Mouse (Mus musculus) adrenal gland, adult 8-10 months (tissue): ENCODE results near the gene Il13. TPM values are rescaled to one million over a fixed set of nuclear protein-coding genes. Genes with fewer than 3 reads are reported as not detected.
A peak's percentile ranks its signal among the peaks of the same experiment; 100 is the strongest.

Experiments
- DNase-seq: peaks from one replicate; pipeline ENCODE4 v3.0.0; 2022
- total RNA-seq, 4 experiments: library from RNA; stranded (reverse); gene quantifications; 2 replicates each; pipeline ENCODE4 v1.2.4; 2022

Il13 gene
- total RNA-seq, 4 experiments from 2014 or later = not detected

DNA sequence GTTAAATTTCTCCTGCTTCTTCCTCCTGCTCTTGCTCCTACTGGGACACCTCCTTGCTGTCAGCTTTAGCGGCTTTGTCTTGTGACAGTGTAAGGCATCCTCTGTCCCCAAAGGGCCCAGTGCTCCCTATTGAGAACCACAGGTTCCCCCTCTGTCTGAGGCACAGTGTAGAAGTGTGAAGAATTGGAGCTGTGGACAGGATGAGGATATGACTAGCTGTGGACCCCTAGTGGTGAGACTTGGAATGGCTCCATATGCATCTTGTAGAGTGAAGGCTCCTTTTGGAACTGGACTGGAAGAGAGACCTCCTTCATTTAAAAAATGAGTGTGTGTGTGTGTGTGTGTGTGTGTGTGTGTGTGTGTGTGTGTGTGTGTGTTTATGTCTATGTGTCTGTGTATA is 6.6 kb downstream of the Il13 start:
- DNase-seq = peak; percentile 32

DNA sequence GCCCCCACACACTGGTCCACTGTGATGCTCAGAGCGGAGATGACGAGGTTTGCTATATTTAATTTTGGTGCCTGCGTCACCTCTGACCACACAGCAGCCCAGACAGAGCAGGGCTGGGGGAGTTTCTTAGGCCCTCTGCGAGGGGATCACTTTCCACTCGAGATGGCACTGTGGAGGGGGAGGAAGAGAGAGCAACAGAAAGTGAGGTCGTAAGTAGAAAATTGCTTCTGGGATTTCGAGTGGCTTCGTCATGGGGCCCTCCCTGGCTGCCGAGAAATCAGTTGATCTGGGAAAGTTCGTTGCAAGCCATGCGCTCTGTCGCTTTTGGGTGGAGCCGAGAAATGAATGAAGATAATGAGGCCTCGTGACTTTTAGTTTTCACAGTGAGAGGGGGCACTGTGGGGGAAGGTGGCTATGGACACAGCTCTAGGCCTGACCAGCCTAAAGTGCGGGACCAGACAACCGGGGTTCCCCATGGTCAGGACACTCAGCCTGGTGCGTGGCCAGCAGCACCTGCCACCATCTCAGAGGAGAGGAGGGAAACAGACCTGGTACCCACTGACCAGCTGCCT is 7.6 kb downstream of the Il13 start:
- DNase-seq = no peak

DNA sequence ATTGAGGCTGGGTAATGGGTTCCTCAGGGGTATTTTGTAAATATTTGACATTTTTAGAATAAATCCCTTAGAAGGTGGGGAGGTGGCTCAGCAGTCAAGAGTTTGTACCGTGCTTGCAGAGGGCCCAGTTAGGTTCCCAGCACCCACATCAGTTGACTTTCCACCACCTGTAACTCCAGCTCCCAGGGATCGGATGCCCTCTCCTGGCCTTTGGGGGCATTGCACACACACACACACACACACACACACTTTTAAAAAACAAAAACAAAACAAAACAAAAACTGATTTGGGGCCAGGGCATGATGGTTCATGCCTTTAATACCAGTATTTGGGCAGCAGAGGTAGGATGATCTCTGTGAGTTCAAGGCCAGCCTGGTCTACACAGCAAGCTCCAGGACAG is 10.4 kb downstream of the Il13 start:
- no peak for DNase-seq

DNA sequence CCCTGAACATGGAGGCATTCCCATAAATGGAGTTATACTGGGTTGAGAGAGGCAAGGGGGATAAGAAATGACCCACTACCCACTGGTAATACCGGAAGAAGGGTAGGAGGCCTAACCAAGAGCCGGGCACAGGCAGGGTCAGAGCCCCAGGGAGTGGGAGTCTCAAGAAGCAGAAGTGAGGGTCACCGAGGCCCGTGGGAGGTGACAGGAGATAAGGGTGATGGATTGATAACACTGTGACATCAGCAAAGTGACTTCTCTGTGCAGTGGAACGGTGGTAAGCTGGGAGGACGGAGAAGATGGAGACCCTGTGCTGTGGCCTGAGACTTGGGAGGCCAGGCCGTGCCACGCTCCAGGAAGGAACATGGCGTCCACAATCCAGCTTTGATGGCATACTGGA is 10.9 kb downstream of the Il13 start:
- no peak for DNase-seq

DNA sequence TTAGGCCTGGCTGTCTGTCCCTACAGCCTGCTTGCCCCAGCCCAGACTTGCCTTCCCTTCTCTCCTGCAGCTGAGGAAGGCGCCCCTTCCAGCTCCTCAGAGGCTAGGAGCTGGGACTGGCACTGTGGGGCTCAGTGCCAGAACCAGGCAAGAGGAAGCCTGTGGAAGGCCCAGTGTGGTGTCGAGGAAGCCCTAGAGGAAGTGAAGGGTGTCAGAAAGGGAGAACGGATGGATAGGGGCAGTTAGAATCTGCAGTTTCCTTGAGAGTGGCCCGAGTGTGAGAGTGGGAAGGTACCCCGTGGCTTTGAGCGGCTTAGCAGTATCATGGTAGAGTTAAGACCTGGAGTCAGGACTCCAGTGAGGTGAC is 12.1 kb downstream of the Il13 start:
- DNase-seq = no peak

DNA sequence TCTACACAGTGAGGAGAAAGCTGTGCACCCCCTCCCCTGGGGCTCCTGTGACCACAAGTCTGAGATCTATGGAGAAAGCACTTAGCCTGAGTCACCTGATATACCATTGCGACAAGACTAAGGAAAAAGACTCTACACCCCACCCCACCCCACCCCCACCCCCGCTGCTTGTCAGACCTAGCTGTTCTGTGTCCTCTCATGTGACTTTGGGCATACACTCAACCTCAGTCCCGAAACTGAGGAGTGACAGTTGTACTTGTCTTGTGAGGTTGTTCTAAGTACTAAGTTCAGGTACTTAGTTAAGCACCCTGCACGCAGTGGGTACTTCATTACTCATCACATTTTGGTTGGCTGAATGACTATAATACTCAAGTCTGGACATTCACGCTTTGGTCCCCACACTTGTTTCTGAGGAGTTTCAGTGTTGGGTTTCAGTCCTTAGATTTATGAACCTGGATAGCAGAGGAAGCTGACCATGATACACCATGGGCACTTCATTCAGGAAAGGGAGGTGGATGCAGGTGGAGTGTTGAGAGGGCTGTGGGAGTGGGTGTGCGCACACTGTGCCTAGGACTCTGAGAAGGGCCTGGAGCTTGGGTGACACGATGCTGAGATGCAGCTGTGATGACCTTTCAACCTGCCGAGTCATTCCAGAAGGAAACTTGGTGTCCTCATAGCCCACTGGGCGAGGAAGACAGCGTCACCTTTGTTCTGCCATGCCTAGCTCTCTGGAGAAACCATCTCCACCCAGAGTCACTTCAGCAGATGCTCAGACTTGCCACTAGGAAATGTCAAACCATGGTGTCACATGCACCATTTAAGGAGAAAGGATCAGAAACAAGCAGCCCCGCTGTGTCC is 12.7 kb downstream of the Il13 start:
- DNase-seq = no peak

DNA sequence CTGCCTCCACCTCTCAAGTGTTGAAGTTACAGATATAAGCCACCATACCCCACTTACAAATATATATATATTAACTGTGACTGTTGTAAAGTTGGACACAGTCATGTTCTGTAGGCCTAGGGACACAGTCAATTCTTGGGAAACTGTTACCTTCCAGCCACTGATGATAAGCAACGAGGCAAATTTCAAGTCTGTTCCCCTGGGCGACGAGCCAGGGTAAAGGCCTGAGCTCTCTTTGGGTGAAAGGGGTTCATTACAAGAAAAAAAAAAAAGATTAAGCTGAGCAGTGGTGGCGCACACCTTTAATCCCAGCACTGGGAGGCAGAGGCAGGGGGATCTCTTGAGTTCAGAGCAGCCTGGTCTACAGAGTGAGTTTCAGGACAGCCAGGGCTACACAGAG is 14.4 kb downstream of the Il13 start:
- DNase-seq = no peak

DNA sequence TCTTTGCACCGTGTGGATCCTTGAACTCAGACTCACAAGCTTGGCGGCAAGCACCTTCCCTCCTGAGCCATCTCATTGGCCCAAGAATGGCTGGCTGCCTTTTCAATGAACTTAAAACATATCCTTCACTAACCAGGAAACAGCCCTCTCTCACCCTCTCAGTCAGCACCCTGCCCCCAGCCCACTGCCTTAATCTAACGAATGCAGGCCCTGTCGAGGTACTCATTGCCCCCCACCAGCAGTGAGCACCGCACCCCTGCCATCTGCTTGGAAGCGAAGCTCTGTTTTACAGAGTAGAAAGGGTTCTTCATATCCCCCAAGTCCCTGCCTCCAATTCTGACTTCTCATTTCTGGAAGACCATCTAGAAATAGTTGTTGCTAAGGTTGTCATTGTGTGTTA is 15.1 kb downstream of the Il13 start:
- DNase-seq = no peak

DNA sequence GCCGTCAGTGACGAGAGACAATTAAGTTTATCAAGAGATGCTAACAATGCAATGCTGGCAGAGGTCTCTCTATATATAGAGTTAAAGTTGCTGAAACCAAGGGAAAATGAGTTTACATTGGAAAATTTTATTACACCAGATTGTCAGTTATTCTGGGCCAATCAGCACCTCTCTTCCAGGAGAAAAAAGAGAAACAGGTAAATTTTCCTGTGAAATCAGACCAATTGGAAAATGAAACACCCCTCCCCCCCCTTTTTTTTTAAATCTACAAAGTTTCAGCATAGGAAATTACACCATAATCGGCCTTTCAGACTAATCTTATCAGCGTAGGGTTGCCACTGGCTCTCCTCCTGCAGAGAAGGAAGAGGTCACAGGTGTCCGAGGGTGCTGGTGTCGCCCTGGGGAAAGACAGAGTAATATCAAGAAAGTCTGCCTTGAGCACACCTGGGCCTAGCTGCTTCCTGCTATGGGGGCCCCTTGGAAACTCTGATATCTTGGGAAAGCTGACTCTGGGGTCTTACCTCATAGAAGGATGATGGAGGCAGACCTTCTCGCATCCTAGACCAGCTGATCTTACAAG is 15.8 kb downstream of the Il13 start, which contains the start of gene Il4:
TSS of gene Il4 (minus strand) at position 51 of the 580 bp plus-strand sequence.
- no peak for DNase-seq

DNA sequence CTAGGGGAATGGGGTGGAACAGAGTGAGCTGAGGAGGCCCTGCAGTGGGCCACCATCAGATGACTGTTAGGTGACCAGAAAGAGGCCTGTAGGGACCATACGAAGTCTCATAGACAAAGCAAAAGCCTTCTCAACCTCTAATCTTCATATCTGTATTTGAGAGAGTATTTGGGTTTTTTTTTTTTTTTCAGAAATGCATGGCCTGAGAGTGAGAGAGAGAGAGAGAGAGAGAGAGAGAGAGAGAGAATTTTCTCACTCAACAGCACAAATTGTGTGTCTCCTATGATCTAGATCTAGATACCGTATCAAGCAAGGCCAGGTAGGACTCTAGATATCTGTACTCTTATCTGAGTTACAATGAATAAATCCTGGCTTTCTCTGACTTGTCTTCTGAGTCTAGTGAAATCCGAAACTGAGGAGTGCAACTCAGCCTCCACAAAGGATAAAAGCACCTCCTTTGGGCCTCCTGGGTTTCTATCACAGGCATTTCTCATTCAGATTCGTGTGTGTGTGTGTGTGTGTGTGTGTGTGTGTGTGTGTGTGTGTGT is 16.9 kb downstream of the Il13 start:
- DNase-seq = no peak

DNA sequence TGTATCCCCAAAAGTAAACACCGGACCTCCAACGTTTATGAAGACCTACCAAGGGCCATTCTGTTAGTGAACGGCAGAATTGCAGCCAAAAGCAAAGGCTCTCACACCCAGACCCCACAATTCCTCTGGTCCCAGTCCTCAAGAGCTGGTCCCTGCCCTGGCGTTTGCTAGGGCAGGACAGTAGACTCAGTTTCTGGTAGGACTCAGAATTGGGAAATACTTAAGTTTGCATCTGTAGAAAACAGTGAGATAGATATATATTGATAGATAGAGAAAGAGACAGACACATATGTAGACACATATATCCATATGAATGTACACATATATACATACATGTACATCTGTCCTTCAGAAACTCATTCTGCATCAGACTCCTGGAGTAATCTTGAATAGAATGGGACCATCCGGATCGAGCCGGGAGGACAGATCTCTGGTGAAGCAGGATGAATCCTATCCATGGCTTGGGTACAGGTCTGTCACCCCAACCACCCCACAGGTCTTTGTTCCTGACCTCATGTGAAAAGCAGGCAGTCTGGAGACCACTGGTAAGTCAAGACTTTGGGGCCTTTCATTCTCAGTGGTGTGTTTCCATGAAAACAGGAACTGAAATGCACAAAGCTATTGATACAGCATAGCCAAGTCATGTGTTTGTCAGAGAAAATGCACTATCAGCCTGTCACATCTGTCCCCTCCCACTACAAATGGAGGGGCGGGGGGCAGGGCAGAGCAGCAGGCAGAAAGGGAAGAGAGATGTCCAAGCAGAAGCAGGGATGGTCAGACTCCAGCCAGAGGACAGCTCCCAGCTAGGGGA is 17.5 kb downstream of the Il13 start:
- DNase-seq = no peak

DNA sequence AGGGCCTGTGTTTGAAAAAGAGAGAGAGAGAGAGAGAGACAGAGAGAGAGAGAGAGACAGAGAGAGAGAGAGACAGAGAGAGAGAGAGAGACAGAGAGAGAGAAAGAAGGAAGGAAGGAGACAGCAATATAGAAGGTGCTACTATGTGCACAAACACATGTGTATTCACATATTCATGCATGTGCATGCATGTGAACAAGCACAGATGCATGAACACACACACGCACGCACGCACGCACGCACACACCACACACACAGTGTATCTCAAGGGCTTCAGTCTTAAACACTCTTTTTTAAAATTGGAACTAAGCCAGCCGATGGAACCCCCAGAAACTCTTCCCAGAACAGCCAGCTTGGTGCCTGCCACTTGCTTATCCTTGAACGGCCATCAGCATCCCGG is 18.9 kb downstream of the Il13 start:
- no peak for DNase-seq

DNA sequence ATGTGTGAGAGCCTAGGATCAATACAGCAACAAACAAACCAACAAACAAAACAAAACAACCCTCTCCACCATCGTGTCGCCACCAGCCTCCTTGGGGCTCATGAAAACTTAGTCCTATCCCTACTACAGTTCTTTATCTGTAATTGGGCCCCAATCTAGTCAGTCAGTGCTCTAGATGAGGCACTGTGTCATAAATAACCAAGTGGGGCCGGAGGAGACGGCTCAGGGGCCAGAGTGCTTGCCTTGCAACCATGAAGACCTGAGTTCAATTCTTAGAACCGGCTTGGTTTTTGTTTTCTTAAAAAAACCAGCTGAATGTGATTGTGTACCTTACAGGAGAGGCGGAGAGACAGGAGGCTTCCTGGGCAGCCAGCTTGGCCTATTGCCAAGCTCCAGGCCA is 19.3 kb downstream of the Il13 start:
- no peak for DNase-seq

DNA sequence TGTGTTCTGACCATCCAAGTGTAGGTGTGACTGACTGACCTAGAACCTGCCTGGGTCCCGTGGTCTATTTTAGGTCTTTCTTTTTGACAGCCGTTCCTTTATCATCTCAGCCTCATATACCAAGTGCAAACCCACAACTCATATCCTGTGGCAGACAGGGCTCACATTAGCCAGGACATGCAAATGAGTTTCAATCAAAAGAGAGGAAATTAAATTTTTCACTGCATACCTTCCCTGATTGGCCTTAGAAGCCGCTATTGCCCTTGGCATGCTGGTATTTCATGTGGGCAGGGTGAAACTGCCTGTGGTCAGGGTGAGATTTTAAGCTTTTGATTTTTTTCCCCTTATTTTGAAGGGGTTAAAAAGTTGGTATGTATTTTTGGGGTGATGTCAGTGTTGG is 24.8 kb downstream of the Il13 start:
- no peak for DNase-seq

DNA sequence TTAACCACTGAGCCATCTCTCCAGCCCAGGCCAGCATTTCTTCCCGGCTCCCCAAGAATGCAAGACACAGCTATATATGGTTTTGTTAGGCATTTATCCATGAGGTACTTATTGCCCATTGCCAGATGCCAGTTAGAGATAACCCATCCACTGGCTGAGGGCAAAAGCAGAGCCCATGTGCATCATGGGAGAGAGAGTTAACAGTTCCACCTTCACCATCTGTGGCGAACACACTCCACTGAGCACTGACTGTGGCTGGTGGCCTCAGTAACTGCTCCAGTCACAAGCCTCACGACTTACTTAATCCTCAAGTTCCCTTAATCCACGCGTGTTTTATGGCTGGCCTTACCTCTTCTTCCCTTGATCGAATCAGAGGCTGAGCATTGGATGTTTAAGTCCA is 25.3 kb downstream of the Il13 start:
- DNase-seq = no peak

DNA sequence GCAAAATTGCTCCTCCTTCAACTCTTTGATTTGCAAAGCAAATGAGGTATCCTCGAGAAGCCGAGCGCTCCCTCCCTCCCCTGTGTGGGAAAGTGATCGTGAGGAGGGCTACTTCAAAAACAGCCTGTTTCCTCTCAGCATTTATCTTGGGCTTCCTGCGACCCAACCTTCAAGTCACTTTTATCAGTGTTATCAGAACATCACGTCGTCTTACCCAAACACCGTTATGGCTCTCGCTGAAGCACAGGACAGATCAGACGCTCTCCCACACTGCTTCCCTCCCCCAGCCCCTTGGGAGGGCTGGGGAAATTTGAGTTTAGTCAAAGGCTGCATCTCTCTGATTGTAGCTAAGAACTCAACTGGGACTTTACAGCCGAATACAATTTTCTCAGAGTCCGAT is 28.9 kb downstream of the Il13 start:
- DNase-seq = no peak

DNA sequence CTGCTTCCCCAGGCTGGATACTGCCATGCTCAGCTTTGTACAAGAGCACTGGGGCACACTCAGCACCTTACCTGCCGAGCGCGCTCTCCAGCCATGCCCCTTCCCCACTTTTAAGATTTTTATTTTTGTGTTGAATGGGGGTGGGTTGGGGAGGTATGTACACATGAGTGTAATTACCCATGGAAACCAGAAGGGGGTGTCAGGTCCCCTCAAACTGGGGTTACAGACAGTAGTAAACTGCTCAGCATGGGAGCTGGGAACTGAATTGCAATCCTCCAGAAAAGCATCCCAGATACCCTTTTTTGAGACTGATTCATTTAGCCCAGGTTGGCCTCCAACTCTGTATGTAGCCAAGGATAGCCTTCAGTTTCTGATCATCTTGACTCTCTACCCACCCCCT is 29.5 kb downstream of the Il13 start:
- DNase-seq = no peak

DNA sequence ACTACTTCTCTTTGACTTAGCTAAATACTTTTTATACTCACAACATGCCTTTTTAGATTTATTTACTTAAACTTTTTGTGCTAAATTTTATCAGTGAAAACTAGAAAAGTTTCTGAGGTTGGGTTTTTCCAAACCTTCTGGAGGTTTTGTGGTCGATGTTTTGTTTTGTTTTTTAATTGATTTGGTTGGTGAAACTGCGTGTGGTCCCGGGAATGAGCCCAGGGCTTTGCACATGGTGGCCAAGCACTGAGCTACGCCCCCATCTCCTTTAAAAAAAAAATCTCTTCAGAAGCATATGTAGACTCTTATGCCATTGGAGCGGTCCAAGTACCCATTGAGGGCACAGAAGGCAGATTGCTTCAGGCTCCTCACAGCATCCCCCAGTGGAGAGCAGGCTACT is 43.4 kb downstream of the Il13 start:
- DNase-seq = no peak

DNA sequence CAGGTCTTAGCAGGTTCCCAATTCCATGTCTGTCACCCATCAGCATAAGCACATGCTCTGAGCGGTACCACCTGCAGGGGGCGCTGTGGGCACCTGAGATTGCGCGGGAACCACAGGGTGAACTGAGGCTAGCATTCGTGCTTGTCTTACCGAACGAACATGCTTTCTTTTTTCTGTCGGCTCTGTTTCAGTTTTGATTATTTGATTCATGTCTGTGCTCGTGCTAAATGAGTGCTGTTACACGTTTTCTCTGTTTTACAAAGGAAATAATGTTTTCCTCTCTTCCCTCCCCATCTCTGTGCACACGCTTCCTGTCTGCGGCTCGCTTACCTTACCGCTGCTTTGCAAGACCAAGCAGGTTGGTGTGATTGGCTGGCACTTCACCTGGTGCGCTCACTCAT is 44.1 kb downstream of the Il13 start:
- no peak for DNase-seq

DNA sequence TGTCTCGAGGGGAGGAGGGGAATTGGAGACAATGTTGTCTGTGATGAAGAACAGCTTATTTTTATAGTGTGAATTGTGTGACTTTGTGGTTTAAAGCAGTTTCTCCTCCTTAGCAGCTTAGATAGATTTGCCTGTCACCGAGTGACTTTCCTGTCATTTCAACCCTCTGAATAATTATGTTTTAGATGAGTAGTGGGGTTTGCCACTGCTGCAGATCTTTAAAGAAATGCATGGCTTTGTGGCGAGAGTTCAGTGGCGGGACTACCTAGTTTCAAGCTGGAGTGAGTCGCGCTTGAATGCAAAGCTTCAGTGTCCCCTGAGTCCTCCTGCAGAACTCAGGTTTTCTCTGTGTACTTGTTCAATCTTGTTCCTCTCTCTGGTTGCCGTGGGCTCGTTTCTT is 46.2 kb downstream of the Il13 start:
- no peak for DNase-seq

DNA sequence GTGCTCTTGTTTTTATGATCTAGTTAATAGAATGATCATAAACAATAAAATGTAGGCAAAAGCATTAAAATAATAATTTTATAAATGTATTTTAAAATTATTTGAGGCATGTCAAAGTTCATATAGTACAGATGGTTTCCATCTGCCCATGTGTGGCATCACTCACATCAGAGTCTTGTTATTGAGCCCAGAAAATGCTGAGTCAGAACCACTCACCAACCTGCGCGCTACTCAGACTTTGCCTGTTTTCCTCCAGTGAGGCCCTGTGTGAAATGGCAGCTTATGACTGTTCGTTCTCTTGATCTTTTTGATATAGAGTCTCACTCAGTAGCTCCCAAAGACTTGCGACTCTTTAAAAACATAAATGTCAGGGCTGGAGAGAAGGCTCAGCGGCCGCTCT is 49.0 kb downstream of the Il13 start:
- no peak for DNase-seq

DNA sequence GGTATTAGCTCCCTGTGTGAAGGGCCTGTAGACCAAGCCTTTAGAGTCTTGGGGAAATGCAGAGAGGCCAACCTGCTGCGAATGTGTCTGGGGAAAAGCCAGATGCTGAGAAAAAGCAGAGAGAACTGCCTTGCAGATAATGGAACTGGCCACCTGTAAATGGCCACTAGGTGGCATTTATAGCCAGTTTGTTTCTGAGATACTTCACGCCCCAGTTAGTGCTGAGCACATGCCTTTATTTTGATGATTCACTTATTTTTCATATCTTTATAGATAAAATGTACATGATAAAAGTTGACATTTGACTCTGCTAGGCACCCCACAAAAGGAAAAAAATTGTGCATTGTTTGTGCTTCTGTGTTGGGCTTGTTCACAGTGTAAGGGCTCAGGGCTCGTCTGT is 49.7 kb downstream of the Il13 start:
- no peak for DNase-seq

DNA sequence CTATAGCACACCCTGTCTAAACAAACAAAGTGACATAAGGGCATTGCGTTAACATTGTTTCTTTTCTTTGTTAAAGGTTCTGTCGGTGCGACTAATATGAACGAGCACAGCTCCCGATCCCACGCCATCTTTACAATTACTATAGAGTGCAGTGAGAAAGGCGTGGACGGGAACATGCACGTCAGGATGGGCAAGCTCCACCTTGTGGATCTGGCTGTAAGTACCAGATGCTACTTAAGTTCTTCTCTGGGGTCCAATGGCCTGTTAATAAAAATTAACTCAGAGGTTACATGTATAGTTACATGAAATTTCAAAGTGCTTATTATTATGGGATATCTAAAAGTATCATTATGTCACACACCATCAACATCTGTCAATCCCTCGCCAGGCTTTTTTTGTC is 51.4 kb downstream of the Il13 start:
- no peak for DNase-seq
